ENCODE assay signal across 26 mouse cellular contexts in the genomic region with DNA sequence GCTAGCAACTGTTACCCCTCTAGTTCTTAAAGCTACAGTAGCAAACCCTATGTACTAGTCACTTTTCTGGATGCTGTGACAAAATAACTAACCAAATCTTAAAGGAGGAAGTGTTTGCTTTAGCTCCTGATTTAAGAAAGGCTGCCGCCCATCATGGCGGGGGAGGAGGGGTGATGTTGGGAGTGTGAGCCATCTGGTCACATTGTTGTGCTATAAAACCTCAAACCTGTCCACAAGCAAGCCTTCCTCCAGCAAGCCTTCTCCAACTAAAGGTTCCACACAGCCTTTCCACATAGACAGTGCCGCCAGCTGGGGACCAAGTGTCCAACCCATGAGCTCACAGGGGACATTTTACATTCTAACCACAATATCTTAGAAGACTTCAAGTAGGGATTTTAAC.
DNase-seq lines count a peak whose midpoint lies in the region; ATAC-seq lines count a peak whose summit lies in the region.
"Had no signal": no experiment of that assay in that cellular context is flagged by ENCODE, and none has a peak within 500 bp of the region (broad histone marks: within the 10 kb centered on the region; RNA-seq: fewer than 3 reads in every experiment).

No protein-coding gene starts in this region.

- peak; percentile 57; the same call in 1 of the 2 replicates for ATAC-seq in frontal cortex, adult (ENCODE audit: low TSS enrichment)
- ATAC-seq: activated CD4-positive, CD25-positive, alpha-beta regulatory T cell, adult 4 months; forebrain, embryonic 13.5 days; forebrain, postnatal 0 days; hindbrain, postnatal 0 days; inflammation-experienced regulatory T-cells, adult 6 months had no signal

- 87% methylated on average over 3 of the region's 3 CpGs for WGBS in heart, embryonic 10.5 days

- no peak overlapping the region for H3K4me3 ChIP-seq in heart, embryonic 10.5 days
- H3K4me3 ChIP-seq: forebrain, embryonic 10.5 days; forebrain, embryonic 13.5 days; gastrocnemius, adult 2 months; heart, embryonic 12.5 days; heart, embryonic 15.5 days had no signal

- peaks cover 5% of the 10 kb centered on the region; the same call in 1 of the 2 replicates for H3K27me3 ChIP-seq in heart, embryonic 10.5 days (ENCODE audit: insufficient read depth, poor library complexity, severe bottlenecking)
- H3K27me3 ChIP-seq: forebrain, embryonic 13.5 days; heart, embryonic 12.5 days; heart, embryonic 15.5 days had no signal

- DNase-seq in frontal cortex, postnatal 10 days (ENCODE audit: low spot score in 2 of 2): no peak
- DNase-seq in heart, embryonic 10.5 days (ENCODE audit: low spot score): peak; percentile 30
- no peak for DNase-seq in heart, postnatal 14 days
- DNase-seq in right cerebral cortex, adult 18-20 months: peak; percentile 36
- no peak for DNase-seq in right cerebral cortex, postnatal 4 days
- DNase-seq in testis, postnatal 10 days (ENCODE audit: low spot score): peak; percentile 22
- DNase-seq in testis, postnatal 14 days (ENCODE audit: low spot score): no peak
- DNase-seq: adrenal gland, adult 8-10 months; adrenal gland, postnatal 25 days; cerebellum, adult 18-20 months; cerebellum, adult 9-10 months; cerebellum, postnatal 14 days; forebrain, postnatal 0 days; gastrocnemius, adult 2 months; gastrocnemius, postnatal 14 days; heart, postnatal 10 days; heart, postnatal 4 days had no signal

- no peak overlapping the region for H3K27ac ChIP-seq in heart, embryonic 10.5 days
- H3K27ac ChIP-seq: forebrain, embryonic 10.5 days; forebrain, embryonic 13.5 days; gastrocnemius, adult 2 months; heart, embryonic 15.5 days; hindbrain, embryonic 14.5 days; hindbrain, postnatal 0 days had no signal

- no peaks in the 10 kb centered on the region for H3K9me3 ChIP-seq in heart, embryonic 10.5 days
- H3K9me3 ChIP-seq: forebrain, embryonic 10.5 days; forebrain, embryonic 13.5 days; heart, embryonic 12.5 days; heart, embryonic 15.5 days had no signal

- intact Hi-C loops in heart, postnatal 14 days (cut with DNase I): no loop called here

- no peaks in the 10 kb centered on the region for H3K36me3 ChIP-seq in heart, embryonic 10.5 days
- H3K36me3 ChIP-seq: forebrain, embryonic 10.5 days; heart, embryonic 12.5 days; heart, embryonic 15.5 days had no signal

- H3K4me1 ChIP-seq in heart, embryonic 10.5 days: no peaks in the 10 kb centered on the region
- H3K4me1 ChIP-seq: forebrain, embryonic 10.5 days; forebrain, embryonic 13.5 days; heart, embryonic 12.5 days; heart, embryonic 15.5 days had no signal

Comparison
In these comparisons a context has a peak if more than half of its experiments do, and no peak if none do; other contexts are left out.
1. DNase-seq: peak in heart, embryonic 10.5 days (single experiment), right cerebral cortex, adult 18-20 months (single experiment) and testis, postnatal 10 days (single experiment); none in frontal cortex, postnatal 10 days (0 of 2), heart, postnatal 14 days (0 of 2), right cerebral cortex, postnatal 4 days (single experiment) and testis, postnatal 14 days (single experiment).